Mouse (Mus musculus): Measurements from ENCODE around the gene Vwa2.

DNA sequence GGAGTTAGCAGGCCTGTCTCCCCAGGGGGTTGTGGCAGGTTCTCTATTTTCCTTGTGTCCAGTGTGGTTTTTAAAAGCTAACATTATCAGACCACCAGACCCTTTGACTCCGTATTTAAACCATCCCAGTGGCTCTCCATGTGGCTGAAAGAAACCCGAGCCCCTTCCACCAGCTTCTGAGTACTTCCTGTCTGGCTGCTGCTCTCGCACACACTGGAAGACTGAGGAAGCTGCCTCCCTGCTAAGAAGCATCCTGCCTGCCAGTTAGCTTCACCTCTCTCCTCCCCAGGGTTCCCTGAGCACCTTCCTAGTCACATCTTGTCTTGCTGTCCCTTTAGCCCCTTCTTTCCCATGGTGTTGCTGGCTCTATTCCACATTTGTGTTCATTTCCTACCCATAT, 33.8 kb downstream of the Vwa2 start:
- TF ChIP-seq CTCF (IDR thresholded peaks at IDR 0.05; ENCODE audit: control insufficient read depth, insufficient read depth, insufficient replicate concordance, low read depth, low read length) (no peak), POLR2A (IDR thresholded peaks at IDR 0.05; ENCODE audit: control insufficient read depth, low read depth, low read length) (no peak)
